Mouse (Mus musculus): Measurements from ENCODE around the gene Scnn1g.

The Scnn1g gene

GRCm38 (mm10) chr7:121778980-121779379 is 44.7 kb downstream of the Scnn1g start:
- no peak for DNase-seq (ENCODE audit: low spot score)

DNA sequence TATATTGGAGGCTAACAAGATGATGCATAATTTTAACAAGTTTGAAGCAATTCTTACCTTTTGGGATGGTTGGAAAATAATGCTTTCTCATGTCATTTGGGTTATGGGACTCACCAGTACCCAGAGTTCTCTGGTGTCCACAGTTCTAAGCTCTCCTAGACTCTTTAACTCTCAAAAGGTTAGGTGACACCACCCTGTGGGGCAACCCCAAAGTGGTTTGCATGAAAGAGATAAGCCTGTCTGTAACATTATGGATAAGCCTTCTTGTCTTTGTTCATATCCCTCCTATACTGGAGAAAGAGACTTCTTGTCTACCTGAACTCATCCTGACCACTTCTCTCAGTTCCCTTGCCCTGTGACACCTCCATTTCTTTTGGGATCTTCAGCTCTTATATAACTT is 45.1 kb downstream of the Scnn1g start:
- no peak for DNase-seq (ENCODE audit: low spot score)

- no peak for DNase-seq (ENCODE audit: low spot score)
These were observed 48.1 kb downstream of the Scnn1g start for GRCm38 (mm10) chr7:121782188-121782909.

DNA sequence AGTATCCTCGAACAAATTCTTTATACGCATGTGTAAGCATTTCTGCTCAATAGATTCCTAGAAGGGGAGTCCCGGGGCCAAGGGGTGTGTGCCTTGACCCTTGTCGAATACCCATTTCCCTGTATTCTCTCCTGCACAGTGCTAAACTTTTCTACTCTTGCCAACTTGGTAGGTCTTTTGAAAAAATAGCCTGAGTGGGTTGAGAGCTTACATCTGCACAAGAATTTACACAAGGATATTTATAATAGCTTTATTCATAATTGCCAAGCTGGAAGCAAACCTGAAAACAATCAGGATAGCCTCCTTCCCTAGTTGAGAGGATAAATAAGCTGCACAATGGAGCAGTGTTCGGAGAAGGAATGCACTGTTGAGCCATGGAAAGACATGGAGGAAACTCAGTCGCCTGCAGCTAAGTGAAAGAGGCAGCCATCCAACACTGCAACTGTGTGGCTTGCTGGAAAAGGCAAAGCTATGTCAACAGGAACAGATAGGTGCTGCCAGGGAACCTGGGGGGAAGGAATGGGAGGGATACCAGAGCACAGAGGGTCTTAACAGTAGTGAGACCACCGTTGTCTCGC is 51.5 kb downstream of the Scnn1g start:
- no peak for DNase-seq (ENCODE audit: low spot score)

GRCm38 (mm10) chr7:121797781-121798180 is 63.5 kb downstream of the Scnn1g start:
- DNase-seq (ENCODE audit: low spot score): no peak

DNA sequence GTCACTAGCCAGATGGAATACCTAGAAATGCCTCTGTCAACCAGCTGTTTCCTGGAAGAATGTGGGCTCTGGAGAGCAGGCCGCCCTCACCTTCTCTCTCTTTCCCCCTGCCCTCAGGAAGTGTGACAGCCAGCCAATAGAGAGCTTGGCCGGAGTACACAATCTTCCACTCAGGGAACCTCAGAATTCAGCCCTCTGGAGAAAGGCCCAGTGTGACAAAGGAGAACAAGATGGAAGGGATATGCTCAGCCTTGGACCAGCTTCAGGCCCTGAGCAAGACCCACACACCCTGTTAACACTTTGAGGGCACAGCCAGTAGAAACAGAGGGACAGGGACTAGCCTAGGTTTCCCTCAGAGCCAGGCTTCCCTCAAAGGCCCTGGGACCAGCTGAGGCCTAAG is 68.2 kb downstream of the Scnn1g start:
- no peak for DNase-seq (ENCODE audit: low spot score)

- no peak for DNase-seq (ENCODE audit: low spot score)
These were observed 68.7 kb downstream of the Scnn1g start for GRCm38 (mm10) chr7:121803011-121803410.

- peak; percentile 22 for DNase-seq (ENCODE audit: low spot score)
These were observed 71.7 kb downstream of the Scnn1g start for GRCm38 (mm10) chr7:121805811-121806496.

- DNase-seq (ENCODE audit: low spot score): no peak
These were observed 73.7 kb downstream of the Scnn1g start for GRCm38 (mm10) chr7:121807726-121808580.

Data from layer of hippocampus, adult 9-10 months (tissue).